Mouse (Mus musculus) thymus, postnatal 25 days (tissue): Measurements from ENCODE around the gene Osbpl2.
A peak's percentile ranks its signal among the peaks of the same experiment; 100 is the strongest.

Experiments
- DNase-seq: peaks from one replicate; pipeline ENCODE4 v3.0.0; 2022

Gene Osbpl2

DNA sequence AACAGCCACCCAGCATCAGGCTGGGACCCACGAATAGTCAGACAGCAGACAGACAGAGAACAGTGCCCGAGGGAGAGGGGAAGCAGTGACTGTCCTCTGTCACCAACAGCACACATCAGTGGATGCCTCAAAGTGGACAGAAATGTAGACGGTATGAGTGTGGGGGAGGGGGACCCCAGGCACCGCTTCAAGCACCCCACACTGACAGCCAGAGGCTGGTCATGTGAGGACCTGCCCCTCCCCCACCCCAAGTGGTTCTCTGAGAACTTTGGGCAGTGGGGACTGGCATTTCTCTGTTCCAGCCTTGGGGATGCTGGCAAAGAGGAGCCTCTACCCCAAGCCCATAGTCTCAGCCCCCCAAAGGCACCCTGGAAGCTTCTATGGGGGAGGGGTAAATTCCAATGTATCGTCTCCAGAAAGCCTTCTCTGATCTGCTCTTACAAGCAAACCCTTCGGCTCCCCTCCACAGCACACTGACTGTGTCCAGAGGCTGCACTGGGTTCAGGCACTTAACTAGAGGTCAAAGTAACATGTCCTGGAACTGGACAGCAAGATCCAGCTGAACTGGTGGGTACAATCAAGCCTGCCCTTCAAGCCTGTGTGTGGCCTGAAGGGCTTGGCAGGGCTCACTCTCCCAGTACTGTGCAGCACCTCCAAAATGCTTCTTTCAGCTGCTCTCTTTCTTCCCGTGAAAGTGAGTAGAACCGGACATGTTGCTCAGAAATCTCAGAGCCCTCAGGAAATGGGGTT is 13.5 kb upstream of the Osbpl2 start:
- DNase-seq: no peak

DNA sequence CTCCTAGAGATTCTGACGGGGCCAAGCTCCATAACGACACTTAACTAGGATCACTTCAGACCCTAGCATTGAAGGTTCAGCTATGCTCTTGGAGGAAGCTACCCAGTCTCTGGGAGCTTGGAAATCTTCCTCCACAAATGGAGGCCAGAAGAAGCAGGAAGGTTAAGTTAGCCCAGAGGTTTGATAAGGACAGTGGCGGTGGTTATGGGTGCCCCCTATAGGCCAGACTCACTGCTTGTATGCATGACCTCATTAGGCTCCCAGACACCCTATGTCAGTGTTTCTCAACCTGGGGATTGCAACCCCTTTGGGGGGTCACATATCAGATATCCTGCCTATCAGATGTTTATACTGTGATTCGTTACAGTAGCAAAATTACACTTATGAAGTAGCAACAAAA is 12.0 kb upstream of the Osbpl2 start:
- peak; percentile 59 for DNase-seq

DNA sequence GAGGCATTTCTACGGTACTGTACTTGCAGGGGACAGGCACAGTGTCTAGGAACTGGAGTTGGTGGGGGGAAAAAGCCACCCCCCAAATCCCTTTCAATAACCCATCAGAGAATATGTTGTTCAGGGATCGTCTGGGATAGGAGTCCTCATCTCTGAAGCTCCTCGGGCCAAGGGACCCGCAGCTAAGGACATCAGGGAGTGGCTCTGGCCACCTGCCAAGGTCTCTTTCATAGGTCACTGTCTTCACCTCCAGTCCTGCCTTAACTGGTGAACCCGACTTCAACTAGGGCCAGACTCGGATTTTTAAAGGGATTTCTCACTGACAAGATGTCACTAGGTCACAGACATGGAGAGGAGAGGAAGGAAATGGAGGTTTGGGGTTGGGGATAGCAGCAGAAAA is 10.8 kb upstream of the Osbpl2 start:
- DNase-seq: no peak

DNA sequence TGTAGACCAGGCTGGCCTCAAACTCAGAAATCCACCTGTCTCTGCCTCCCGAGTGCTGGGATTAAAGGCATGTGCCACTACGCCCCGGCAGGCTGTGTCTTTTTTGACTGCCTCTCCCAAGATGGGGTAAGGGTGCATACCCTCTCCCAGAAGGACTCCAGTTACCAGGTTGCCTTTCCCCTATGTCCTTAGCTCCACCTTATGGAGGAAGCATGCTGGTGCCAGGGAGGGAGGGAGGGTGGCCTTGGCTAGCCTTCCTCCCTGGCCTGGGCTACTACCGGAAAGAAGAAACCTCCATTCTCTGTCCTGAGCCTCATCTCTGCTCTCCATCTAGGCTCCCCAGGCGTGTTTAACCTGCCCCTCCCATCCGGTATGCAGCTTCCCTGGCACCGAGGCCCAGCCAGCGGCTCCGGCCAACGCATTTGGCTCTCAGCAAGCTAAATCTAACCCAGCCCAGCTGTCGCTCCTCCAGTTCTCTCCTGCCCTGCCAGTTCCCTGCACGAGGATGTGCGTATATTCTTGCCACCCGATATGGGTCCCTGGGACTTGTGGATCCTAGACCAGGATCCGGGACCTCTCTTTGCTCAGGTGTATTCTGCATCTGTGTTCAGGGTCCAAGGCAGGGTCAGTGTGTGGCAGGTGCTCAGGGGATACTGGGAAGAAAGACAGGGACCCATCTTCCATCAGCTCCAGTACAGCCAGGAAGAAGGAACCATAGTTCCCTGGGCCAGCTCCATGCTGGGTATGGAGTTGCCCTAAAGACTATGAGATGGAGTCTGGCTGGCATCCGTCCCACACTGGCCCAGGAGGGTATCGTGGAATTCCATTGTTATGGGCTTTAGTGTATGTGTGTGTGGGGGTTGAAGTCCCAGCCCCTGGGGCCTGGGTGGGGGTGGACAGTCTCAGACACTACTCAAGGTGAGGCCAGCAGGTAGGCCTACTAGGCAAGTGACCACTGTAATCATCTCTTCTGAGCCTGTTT is 4.9 kb upstream of the Osbpl2 start:
- no peak for DNase-seq

DNA sequence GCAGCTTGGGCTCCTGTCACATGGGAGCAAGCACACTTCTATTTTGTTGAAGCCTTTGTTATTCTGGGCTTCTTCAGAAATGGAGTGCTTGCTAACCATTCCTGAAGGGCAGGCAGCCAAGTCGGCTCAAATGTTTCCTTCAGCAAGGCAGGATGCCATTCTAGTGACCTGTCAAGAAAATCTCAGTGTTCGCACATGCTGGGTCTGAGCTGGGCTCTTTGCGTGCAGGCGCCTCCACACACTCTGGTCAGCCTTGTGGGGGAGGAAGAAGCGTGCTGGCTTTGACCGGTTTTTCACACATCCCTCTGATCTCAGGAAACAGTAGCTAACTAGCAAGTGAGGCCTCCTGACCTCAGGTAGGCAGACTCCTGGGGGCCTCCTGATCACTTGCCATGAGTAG is 3.8 kb upstream of the Osbpl2 start:
- no peak for DNase-seq

DNA sequence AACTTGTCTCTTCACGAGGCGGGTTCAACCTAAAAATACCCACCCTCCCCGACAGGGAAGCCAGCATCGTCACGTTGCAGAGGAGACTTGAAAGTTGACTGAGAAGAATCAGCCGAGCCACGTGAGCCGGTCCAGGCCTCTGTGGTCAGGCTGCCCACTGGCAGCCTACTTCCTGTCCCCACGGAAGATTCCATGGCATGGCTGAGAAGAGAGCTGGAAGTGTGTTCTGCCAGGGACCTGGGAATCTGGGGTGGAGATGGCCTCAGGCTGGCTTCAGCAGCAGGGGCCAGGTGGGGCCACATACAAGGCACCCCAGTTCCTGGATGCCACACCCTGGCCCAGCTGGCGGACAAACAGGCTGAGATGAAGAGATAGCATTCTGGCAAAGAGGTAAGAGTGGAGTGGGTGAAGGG is 3.0 kb upstream of the Osbpl2 start:
- DNase-seq: no peak

DNA sequence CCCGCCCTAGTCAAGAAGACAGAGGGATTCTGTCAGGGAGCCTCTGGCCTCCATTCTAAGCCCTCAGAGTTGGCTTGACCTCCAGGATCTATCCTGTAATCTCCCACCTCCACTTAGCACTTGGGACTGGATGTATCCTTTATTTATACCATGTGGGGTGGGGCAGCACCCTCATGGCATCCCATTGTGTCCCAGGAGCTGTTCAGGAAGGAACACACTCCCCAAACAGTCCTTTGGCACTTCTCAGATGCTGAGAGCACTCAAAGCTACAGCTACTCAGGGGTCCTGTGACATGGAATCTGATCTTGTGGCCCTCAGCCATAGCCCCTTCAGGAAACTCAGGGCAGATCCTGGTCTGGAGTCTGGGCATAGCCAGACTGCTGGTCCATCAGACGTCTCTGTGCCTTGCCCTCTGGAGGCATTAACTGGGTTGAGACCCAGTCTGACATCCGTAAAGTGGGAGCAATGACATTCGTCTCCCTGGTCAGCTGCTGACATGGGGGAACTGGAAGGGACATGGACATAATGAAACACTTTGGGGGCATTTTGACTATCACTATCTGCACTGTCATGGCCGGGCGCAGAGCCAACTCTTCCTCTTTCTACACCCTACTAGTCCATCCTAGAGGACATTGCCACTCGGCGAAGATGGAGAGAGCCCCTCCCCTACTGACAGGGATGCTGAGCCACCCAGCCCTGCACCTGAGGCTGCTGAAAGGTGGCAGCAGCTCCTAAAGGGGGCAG is 2.2 kb upstream of the Osbpl2 start:
- DNase-seq: no peak

DNA sequence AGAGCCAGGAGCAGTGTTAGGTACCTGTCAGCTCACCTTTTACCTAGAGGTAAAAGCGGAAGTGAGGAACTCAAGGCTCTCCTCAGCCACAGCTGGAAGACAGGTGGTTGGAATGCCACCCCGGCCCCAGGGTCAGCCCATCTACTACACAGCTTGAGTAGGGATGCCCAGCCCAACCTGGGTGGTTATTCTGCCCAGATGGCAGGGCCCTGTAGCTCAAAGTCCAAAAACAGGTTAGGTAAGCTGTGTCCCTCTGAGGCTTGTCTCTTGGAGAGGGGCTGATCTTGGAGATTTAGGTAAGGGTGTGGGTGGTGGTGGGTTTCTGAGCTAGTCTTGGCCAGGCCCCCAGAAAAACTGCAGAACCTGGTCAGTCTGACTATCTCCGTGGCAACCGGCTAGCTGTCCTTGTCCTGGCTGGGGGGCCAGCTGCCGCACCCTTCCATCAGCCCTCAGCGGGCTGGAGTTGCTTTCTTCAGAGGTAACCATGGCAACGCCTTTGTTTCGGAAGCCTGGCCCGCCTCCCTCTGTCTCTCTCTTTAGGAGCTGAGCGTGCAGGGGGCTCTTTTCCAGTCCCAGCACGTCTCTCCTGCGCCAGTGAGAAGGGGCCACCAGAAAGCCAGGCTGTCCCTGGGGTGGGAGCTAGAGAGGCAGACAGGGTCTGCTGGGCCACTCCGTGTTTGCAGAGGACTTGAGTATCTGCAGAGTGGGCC is 1.5 kb upstream of the Osbpl2 start:
- peak; percentile 23 for DNase-seq

DNA sequence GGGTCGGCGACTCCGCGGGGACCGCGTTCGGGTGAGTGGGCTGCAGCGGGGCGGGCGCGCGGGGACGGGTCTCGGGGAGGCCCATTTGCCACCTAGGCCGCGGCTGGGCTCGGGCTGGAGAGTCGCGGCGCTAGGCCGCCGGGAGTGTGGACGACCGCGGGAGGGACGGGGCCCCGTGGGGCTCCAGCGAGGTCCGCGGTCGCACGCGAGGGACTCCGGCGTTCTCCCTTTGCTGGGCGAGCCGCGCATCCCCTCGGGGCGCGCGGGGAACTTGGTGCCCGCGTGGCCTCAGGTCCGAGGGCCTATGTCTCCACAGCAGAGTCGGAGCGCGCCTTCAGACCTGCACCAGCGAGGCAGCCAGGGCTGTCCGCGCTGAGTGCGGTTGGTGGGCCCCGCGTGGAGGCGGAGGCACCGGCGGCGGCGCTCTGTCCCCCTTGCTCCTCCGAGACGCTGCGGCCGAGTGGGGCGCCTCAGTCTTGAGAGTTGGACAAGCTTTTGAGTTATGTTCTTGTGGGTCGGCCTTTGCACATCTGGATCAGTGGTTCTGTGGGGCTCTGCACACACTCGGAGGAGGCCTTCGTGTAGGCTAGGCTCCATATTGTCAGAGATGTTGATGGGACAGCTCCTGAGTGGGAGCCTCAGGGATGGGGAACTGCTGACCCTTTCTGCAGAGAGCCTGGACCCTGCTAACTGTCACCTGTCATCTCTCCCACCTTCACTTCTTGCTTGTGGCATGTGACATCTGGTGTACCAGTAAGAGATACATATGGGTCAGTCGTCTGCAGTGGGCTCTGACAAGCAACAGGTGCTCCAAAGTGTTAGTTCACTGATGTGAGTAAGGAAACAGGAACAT is 559 bp downstream of the Osbpl2 start:
- no peak for DNase-seq

DNA sequence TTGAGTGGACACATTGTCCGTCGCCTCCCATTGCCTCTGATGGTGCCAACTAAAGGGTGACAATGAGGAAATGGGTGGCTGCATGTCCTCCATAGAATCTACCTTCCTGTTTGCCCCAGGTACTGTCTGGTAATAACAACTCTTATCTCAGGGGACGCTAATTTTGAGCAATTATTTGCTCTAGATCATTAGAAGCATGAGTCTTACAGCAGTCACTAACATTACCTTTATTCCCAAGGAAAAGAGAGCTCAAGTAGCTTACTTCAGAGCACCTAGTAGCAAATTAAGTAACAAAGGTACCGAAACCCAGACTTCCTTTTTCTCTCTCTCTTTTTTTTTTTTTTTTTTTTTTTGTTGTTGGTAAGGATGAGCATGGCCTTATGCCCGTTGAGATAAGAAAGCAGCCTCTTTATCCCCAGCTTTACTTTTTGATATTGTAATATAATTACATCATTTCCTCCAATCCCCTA is 1.2 kb downstream of the Osbpl2 start:
- DNase-seq: no peak

DNA sequence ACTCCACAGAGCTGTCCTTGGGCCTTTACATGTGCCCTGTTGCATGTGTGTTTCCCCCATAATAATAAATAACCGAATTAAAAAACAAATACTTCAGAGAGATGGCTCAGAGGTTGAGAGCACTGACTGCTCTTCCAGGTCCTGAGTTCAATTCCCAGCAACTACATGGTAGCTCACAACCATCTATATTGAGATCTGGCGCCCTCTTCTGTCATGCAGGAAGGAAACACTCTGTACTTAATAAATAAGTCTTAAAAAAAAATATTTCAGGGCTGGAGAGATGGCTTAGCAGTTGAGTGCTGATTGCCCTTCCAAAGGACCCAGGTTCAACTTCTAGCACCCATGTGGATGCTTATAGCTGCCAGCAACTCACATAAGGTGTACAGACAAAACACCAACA is 5.1 kb downstream of the Osbpl2 start:
- no peak for DNase-seq

DNA sequence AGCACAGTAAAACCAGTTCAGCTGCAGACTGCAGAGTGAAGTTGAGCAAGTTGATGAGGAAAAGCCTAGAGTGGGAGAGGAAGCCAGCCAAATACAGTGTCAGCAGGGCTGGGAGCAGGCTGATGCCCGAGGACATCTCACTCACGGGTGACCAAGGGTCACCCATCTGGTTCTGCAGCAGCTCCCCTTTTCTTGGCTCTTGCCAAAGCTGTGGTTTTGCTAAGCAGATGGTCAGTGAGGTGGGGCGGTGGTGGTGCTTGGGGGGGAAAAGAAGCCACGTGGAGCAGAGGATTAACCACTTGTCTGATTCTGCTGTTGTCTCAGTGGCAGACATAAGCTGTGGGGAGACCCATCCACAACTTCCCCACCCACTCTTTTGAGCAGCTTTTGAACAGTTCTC is 7.1 kb downstream of the Osbpl2 start:
- DNase-seq: no peak

DNA sequence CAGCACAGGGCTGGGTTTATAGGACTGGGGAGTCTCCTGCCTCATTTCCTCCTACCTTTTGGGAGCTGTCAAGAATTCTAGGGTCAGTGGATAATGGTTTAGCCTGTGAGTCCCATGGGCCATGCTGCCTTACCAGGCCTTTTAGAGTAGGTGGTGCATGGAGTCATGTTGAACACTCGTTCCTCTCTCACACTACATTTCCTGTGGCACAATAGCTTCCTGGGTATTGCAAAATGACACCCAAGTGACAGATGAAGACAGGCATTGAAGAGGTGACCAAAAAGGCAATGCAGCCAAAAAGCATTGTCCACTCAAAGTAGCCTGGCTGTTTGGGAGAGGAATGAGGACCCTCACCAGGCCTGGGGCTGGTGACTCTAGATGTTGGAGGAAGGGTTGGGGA is 8.6 kb downstream of the Osbpl2 start:
- DNase-seq: no peak

DNA sequence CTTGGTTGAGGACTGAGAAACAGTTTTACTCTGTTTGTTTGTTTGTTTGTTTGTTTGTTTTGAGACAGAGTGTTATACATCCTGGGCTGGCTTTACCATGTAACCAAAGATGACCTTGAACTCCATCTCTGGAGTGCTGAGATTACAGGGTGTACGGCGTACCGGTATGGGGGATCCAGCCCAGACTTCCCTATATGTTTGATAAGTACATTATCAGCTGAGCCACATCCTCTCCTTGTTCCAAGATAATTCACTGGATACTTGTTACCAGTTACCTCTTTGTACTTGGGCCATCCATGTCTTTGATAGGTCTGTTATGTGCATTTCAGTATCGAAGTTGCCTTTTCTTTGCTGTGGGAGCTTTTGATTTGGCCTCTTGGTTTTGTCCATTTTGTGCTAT is 14.1 kb downstream of the Osbpl2 start:
- DNase-seq: no peak

DNA sequence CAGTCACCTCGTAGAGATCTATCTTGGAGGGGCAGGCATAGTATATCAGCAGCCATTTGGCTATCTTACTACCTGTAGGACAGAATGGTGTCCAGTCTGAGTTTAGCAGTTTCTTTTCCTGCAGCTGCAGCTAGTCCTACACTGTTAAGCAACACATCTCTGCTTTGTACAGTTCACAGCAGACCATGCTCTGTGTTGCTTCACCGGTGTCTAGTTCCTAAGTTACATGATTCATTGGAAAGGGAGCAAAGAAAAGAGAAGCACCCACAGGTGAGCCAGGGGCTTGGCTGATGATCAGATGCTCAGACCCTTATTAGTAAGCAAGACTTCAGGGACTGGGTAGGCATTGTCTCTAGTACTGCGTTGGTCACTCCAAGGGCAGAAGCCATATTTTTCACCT is 14.8 kb downstream of the Osbpl2 start:
- DNase-seq: no peak

DNA sequence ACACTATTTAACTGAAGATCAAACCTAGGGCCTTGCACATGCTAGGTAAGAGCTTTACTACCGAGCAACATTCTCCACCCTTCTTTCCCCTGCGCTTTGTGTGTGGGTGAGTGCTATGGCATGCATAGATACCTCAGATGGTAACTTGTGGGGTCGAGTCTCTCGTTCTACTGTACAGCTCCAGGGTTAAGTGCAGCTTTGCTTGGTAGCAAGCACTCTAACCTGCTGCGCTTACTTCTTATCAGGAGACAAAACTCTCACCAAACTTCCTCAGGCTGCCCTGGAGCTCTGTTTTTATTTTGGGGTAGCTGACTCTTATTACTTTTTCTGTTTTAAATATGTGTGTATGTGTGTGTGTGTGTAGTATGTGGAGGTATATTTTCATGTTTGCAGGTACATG is 16.3 kb downstream of the Osbpl2 start:
- DNase-seq: no peak

DNA sequence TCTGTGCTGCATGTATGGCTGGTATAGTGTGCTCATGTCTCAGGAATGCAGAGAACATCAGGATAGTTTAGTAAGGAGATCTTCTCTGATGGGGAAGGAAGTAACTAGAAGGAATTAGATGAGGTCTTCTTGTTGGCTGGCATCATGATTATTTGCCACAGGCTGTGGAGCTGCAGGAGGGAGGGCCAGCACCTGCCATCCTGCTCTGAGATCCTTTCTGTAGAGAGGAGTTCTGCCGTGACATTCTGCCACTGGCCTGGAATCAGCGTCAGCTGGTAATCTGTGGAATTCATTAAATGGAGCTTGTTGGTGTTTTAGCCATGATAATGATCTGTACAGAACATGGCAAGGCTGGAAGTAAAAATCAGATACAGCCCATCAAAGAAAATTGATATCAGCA is 27.0 kb downstream of the Osbpl2 start:
- no peak for DNase-seq

DNA sequence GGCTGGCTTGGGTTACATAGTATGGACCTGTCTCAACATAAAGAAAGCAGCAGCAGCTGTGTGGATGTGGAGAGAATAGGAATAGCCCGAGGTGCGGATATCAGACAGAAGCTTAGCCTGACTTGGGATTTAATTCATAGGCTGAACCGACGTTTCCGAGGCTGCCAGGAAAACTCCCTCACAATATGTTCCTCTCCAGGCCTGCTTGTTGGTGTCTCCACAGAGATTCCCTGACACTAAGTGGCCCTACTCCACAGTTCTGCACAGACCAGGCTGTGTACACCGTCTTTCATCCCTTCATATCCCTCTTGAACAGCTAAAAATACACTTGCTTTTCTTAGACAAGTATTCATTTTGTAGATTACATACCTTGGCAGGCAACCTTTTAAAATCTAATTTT is 28.3 kb downstream of the Osbpl2 start:
- no peak for DNase-seq

DNA sequence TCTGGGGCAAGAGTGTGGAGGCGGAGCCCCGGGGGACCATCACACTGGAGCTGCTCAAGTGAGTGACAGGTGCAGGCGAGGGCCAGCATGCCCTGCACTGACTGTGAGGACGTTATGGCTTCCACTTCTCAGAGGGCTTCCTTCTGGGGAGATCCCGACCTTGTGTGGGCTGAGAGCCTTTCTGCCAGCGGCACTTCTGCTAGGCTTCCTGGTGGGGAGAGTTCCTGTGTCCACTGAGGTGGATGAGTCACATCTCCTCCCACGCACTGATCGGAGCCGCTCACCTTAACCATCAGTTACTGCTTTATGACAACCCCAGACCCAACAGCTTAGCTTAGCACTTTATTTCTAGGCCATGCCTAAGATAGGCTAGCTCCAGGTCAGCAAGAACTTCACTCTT is 29.4 kb downstream of the Osbpl2 start:
- DNase-seq: no peak

DNA sequence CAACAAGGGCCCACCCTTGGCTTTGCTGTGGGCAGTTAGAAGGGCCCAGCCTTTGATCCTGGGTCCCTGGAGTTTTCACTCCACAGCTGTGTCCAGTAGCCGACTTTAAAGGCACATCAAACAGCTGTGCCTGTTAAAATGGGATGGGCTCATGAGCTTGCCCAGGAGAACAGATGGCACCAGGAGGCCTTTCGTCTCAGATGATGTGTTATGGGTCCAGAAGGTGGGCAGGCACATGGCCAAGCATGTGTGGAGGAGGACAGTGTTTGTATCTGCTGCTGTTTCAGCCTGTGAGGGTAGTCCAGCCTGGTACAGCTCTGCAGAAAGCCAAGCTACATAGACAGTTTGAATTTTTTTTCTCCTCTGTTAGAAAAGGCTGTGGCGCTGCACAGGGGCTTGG is 35.7 kb downstream of the Osbpl2 start:
- DNase-seq: no peak

DNA sequence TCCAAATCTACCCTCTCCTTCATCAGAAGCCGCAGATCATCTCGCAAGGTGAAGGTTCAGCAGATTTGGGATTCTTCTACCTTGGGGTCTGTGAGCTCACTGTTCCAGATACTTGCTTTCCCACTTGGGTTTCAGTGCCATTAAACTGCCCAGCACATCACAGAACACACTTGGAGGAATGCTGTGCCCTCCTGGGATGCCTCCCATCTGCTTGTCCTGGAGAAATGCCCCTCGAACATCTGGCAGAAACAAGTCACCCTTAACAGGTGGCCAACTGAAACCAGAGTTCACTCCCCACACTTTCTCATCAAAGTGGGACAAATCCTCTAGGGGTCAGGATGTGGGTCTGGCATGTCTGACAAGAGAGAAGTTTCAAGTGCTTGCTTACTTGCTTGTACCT is 39.5 kb downstream of the Osbpl2 start:
- DNase-seq: no peak

DNA sequence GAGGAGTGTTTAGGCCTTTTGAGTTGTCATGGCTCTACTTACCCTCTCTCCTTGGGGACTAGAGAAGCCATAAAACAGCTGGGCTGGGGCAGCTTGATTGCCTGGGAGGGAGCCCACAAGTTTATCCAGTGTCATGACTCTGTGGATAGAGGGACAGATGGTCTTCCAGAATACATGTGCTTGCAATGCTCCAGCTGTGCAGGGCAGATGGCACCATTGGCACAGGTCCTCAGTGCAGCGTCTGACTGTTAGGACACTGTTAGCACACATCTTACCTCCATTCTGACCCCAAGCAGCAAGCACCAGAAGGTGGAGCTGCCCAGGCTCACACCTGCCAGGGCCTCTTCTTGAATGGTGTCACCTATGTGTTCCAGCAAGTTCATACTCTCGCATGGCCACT is 46.7 kb downstream of the Osbpl2 start:
- DNase-seq: no peak
